Mouse (Mus musculus): ENCODE data around the gene Arl8a. TPM values are rescaled to one million over a fixed set of nuclear protein-coding genes. Genes with fewer than 3 reads are reported as not detected.
"Not testable (repeated sequence)": the region's sequence is repeated elsewhere in the genome, so short reads cannot be mapped to it uniquely, and the experiment has no call there.

Gene Arl8a
- total RNA-seq, 2 experiments from 2014 or later: 252 to 292 TPM

DNA sequence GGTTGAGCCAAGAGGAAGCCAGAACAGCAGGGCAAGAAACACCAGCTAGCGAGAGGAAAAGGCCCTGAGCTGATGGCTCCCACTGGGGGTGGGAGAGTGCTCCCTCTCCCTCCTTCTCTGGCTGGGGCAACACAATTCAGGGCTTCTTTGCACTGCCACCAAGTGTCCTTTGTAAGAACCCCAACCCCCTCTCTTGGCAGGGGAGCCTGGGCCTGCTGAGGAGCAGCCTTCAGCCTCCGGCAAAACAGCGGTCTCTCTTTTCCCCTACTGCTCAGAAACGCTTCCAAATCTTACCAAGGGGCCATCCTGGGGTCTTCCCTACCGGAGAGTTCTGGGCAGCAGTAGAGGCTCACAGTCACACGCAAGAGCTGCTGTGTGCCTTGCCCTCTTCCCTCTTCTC is 16.1 kb downstream of the Arl8a start:
- intact Hi-C loops (cut with DNase I): no loop called here
- no peak for DNase-seq (ENCODE audit: low spot score in 2 of 2)

DNA sequence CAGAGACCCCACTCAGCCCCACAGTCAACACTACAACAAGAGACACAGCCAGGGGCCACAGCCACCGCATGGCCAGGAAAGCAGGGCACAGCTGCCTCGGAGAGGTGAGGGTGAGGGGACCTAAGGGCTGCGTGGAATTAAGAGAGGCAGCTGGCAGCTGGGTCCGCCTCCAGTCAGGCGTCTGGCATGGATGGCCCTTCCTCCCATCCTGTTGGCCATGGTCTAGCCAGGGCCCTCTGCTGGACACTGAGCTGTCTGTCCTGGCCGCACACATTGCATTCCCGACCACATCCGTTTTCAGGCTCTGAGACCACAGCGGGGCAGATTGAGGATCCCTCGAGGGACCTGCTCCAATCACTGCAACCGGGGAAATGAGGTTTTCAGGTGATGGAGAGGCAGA is 20.8 kb downstream of the Arl8a start, which contains the start of gene Gpr37l1:
Gene Gpr37l1, minus strand, starts transcription at position 247 of the 400 bp plus-strand sequence.
- intact Hi-C loops (cut with DNase I): no loop called here
- DNase-seq (ENCODE audit: low spot score in 2 of 2): no peak

DNA sequence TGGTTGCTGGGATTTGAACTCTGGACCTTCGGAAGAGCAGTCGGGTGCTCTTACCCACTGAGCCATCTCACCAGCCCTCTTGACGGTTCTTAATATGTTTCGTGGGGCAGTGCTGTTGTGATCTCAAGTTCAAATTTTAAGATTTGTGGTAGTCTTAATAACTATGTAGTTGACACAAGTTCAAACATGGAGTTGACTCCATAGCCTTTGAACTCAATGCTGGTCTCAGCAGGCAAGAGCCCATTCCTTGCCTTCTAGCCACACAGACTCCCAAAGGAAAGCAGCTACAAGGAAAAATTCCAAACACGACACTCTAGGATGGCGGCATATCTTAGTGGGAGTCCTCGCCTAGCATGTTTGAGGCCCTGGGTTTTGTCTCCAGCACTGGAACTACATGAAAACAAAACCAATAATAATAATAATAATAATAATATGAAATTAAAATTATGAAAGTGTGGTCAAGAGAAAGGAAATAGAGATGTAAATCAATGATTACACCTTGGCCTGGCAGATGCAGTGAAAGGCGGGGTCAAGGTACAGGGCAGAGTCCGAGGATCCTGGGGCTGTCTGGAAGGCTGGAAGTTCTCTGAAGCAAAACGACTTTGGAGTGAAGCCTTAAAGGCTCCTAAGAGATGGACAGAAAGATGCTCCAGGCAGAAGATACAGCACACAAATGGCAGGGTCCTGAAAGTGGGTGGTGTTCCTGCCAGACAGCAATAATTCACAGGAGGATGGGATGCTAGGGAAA is 22.0 kb downstream of the Arl8a start:
- no peak for DNase-seq (ENCODE audit: low spot score in 2 of 2)
- intact Hi-C loops (cut with DNase I): no loop called here

DNA sequence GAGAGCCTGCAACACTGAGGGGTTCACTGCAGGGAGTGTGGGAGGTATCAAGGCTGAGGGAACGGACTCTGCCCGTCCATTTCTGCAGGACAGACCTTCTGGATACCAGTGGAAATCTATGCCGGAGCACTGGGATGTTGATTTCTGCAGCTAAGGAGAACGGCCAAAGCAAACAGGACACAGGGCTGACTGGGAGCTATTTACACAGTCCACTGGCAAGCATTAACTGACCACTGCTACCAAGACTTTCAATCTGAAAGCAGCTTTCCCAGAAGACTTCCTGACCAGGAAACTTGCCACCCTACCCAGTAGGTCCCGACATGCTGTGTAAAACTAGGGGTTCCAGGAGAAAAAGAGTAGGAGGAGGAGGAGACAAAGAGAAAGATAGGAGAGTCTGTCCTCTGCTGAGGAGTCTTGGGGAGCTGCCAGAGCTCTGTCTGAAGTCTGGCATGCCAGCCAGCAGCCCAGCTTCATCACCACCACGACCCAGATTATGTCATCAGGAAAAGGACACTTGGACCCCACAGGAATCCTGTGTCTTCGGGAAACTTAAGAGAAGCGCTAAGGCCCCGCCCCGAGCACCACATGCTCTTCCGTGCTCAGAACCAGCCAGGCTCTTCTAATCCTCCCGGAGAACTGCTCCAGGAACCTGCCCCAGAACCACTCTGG is 23.1 kb downstream of the Arl8a start:
- intact Hi-C loops (cut with DNase I): no loop called here

DNA sequence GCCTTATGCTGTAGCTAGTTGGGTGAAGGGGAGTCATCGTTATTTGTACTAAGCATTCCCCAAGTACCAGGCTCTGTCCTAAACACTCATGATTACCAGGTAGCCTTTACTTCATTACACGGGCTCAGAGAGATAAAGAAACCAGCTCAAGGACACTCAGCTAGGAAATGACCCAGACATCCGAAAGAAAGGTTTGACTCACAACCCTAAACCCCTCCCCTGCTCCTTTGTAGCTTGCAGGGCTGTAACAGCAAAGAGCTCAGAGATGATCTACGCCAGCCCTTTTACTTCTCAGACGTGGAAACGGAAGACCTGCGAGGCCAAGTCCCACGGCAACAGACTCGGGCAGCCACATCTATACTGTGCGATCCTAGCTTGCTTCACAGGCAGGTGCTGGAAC is 23.7 kb downstream of the Arl8a start:
- DNase-seq (ENCODE audit: low spot score in 2 of 2): no peak
- intact Hi-C loops (cut with DNase I): no loop called here

More for the DNA sequence above, 23.1 kb downstream of the Arl8a start:
- no peak for DNase-seq (ENCODE audit: low spot score in 2 of 2)

DNA sequence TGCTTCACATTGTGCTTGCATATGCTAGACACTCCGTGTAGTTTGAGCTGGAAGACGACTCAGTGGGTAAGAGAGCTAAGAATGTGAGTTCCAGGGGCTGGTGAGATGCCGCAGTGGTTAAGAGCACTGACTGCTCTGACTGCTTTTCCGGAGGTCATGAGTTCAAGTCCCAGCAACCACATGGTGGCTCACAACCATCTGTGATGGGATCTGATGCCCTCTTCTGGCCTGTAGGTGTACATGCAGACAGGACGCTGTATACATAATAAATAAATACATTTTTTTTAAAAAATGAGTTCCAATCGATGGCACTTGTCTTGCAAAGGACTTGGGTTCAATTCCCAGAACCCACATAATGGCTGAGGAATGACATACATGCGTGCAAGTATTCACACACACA is 24.6 kb downstream of the Arl8a start:
- no peak for DNase-seq (ENCODE audit: low spot score in 2 of 2)
- intact Hi-C loops (cut with DNase I): no loop called here

DNA sequence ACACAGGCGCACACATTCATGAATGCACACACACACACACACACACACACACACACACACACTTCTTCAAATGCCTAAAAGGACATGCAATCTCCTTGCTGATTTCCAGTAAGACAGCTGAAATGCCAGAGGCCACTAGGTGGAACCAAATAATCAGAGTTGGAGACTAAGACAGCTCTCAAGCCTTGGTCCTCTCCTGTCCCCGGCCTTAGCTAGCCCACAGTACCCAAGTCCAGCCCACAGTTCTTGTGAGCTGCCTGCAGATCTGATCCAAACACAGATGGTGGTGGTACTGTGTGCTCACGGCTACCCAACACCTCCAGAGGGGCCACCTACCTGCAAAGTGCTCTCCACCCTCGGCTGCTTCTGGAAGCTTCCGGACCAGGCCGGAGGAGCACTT is 25.4 kb downstream of the Arl8a start:
- peak; percentile 54 to 55 for DNase-seq (ENCODE audit: low spot score in 2 of 2)
- intact Hi-C loops (cut with DNase I): loop anchor here (1.0 to 2.0 kb wide), 2 partner anchors 87 to 197 kb away; no protein-coding TSS in a partner anchor

DNA sequence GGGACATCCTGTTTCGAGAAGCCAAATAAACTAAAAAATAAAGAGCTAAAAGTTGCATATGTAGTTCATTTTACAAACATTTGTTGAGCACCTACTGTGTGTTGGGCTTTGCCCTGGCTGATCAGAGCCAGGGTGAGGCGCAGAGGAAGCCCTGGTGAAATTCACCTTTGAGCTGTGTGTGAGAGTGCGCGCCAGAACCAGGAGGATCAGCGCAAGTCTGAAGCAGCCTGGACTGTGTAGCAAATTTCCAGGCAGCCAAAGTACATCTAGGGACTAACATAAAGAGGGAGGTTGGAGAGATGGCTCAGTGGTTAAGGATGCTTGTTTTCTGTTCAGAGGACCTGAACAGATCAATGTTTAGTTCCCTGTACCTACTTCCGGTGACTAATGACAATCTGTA is 26.7 kb downstream of the Arl8a start:
- intact Hi-C loops (cut with DNase I): loop anchor here (2.0 kb wide), 1 partner anchor 195 kb away; no protein-coding TSS in a partner anchor
- DNase-seq (ENCODE audit: low spot score in 2 of 2): no peak

DNA sequence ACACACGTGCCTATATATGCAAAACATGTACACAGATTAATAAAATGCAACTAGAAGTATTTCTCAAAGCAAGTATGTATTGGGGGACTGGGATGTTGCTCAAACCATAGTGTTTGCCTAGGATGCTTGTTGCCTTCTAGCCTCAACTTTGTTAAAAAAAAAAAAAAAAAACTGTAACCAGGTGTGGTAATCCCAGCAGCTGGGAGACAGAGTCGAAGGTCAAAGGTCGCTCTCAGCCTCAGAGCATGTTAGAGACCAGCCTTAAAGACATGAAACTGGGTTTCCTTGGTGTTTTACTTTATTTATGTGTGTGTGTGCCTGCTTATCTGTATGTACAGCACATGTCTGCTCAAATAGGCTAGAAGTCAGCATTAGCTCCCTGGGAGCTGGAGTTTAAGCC is 28.6 kb downstream of the Arl8a start:
- DNase-seq (ENCODE audit: low spot score in 2 of 2): no peak
- intact Hi-C loops (cut with DNase I): no loop called here

DNA sequence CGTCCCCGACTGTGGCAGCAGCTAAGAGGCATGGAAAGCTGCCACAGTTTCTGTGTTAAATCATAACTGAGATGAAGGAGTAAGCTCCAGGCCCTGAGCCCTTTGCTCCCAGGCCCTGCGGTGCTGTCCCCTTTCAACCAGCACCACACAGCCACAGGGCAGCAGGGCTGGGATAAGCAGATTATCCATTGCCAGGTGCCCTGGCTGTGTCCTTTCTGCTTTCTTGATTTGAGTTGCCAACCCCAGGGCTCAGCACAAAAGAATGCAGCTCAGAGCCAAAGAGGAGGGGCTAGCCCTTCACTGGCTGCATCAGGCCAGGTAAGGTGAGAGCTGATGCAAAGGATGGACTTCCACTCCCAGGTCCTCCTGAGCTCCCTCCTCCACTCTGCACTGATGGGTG is 31.1 kb downstream of the Arl8a start:
- intact Hi-C loops (cut with DNase I): no loop called here
- DNase-seq (ENCODE audit: low spot score in 2 of 2): no peak

DNA sequence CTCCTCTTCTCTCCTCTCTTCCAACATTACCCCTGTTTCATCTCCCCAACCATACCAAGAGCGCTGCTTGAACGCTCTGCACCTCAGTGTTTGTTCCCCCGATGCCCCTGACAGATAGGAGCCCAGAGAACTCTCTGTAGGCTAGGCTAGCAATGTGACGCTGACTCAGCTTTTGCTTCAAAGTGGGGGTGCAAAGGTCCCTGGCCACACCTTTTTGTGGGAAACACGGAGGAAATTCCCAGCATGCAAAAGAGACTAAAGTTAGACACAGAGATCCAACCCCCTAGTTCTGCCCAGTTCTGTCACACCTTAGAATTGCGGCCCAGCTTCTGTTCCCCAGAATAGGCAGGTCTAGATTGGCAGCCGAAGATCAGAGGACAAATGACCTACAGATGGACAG is 32.2 kb downstream of the Arl8a start:
- intact Hi-C loops (cut with DNase I): no loop called here

DNA sequence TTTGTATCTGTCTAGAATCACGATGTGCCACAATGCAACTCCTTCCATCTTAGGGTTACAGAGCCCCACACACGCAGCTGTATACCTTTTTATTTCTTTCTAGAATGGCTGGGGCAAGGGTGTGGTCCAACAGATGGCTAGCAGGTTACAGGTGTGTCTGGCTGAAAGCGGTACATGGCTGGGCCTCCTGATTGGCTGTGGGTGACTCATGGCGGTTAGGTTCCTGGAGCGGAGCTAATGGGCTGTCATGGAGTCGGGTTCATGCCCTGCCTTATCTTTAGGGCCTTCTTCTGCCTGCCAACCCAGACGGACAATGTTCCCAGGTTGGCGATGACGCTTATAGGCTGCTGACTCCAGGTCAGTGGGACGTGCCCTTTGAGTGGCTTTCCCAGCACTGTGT is 34.2 kb downstream of the Arl8a start:
- DNase-seq (ENCODE audit: low spot score in 2 of 2): no peak
- intact Hi-C loops (cut with DNase I): no loop called here

More for the DNA sequence above, 32.2 kb downstream of the Arl8a start:
- no peak for DNase-seq (ENCODE audit: low spot score in 2 of 2)

DNA sequence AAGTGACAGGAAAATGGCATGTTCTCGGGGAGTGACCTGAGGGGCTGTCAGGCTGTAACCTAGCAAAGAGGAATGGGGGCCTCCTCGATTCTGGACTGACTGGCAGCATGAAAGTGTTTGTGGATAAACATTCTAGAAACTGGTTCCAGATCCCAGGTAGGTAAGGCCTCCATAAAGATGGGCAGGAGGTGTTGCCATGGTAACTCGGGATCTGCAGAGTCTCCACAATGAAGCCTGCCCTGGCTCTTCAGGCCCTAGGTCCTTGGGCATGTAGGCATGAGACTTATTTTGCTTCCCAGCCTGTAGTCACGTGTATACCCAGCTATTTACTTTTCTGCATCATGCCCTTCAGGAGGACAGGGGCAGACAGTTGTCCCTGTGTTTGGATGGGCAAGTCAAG is 34.7 kb downstream of the Arl8a start:
- no peak for DNase-seq (ENCODE audit: low spot score in 2 of 2)
- intact Hi-C loops (cut with DNase I): no loop called here

DNA sequence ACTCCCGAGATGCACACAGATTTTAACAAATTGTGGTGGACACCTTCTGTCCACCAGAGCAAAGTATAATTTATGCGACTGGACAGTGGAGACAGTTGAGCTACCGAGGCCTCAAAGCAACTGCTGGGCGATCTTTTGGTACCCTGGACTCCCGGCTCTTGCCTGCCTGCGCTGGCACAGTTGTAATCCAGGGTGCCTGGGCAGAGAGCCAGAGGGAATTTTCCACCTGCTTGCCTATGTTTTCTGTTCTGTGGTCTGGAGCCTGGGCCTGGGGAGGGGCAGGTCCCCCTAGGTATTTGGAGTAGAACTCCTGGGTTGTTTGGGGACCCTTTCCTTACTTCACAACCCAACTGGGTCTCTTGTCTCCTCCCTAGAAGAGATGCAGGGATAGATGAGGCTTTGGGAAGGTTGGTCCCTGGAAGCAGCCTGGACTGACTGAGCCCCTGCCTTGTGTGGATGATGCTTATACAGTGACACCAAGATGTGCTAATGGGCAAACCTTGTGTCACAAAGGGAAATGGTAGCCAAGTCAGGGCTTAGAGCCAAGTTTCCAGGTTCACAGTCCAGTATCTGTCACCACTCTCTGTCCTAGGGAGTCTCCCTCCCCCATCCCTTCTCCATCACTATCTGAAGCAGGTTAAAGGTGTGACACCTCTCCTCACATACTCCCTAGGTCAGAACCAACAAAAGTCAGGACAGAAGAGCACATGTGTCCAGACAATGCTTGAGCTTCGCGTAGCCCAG is 35.4 kb downstream of the Arl8a start:
- no peak for DNase-seq (ENCODE audit: low spot score in 2 of 2)
- intact Hi-C loops (cut with DNase I): no loop called here

DNA sequence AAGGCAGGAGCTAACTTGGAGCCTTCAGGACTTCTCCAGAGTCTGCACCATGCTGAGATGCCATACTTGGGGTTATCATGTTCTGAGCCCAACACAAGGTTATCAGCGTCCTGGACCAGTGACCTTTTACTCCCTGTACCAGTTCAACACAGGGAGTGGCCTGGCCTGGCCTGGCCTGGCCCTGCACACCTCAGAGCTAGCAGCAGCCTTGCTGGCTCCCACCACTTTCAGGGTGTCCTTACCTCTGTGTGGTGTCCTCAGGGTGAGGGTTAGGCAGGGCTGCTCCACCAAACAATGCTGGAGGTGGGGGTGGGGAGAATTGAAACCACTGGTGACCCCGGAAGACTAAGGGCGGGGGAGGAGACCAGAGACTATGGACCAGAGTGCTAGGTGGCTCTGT is 36.4 kb downstream of the Arl8a start:
- DNase-seq (ENCODE audit: low spot score in 2 of 2): no peak
- intact Hi-C loops (cut with DNase I): no loop called here

DNA sequence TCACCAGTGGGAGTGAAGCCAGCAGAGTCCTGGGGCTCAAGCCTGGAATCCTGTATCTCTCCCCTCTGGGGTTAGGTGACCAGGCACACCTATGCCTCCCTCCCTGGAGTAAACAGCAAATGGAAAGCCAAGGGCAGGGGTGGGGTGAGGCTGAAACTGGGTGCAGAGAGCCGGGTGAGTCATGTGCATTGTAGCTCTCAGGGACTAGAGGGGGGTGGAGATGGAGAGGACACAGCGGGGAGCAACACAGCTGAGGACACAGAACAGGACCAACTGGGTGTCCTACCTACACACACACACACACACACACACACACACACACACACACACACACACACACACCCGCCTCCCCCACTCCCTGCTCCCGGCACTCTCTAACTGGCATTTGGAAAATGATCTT is 36.8 kb downstream of the Arl8a start:
- no peak for DNase-seq (ENCODE audit: low spot score in 2 of 2)
- intact Hi-C loops (cut with DNase I): no loop called here

DNA sequence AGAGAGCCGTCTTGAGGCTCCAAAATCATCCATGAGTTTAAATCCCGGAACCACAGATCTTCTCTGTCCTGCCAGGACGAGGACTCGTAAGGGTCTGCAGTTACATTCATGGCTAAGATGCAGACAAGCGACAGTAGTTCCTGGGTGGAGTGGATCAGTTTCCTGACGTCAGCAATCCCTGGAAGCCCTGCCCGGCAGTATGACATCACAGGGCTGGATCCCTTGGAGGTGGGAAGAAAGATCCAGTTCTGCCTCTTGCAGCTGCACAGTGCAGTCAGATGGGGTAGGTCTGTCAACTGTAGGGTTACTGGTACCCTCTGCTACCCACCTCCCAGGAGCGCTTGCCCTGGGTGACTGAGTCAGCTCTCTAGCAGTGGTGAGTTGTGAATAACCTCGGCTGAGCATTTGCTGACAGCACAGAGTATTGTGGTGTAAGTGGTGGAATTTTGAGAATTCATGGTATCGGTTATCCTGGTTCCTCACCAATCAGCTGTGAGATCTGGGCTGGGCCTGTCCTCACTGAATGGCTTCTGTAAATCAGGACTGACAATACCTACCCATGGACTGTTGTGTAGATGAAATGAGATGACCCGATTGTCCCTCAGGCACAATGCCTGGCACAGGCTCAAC is 37.4 kb downstream of the Arl8a start:
- intact Hi-C loops (cut with DNase I): no loop called here
- DNase-seq (ENCODE audit: low spot score in 2 of 2): no peak

DNA sequence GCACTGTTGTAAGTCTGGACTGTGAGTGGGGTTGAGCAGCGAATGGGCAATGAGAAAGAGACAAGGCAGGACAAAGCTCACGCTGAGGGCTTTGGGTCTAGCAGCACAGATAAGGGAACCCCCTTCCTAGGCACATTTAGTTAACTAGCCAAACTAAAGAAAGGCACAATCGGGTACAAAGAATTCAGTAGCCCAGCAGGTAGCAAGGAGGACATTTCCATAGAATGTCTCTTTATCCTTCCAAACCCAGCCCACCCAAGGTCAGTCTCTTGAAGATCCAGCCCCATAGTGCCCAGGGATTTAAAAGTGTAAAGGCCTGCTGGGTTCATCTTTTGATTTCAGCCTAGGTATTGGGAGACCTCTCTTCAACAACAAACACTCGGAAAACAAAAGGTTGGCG is 39.3 kb downstream of the Arl8a start:
- intact Hi-C loops (cut with DNase I): no loop called here
- DNase-seq (ENCODE audit: low spot score in 2 of 2): no peak

DNA sequence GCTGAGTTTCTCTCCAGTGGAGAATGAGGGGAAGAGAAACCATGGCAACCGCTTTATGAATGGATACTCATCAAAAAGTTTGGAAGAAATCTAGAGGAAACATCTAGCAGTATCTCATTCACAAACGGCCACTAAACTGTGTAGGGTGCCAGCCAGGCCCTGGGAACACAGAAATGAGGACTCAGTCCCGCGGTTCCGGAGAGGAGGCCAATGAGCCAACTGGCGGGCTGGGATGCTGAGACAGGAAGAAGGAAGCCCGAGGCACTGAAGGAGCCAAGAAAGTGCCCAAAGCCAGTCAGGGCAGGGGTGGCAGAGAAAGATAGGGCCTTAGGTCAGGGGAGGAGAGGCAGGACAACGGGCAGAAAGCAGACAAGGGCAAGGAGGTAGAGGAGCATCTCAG is 39.8 kb downstream of the Arl8a start:
- no peak for DNase-seq (ENCODE audit: low spot score in 2 of 2)
- intact Hi-C loops (cut with DNase I): no loop called here

DNA sequence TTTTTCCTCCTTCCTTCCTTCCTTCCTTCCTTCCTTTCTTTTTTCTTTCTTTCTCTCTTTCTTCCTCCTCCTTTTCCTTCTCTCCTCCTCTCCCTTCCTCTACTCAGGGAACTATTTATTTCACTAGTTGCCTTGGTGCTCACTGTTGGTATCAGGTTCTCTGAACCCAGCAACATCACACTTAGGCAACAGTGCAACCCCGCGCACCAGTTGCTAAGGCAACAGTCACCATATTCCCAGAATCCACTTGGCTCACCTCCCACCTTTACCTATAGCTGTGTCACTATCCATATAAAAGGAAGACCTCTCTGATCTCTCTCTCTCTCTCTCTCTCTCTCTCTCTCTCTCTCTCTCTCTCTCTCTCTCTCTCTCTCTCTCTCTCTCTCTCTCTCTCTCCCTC is 40.4 kb downstream of the Arl8a start:
- intact Hi-C loops (cut with DNase I); DNase-seq (ENCODE audit: low spot score in 2 of 2): not testable (repeated sequence)

All from left cerebral cortex, postnatal 36 days (tissue).